Mouse (Mus musculus) kidney, embryonic 14.5 days (tissue): ENCODE results near the gene Cnp. TPM values are rescaled to one million over a fixed set of nuclear protein-coding genes. Genes with fewer than 3 reads are reported as not detected.

Experiments used
- ATAC-seq: fragments of 200-750 bp; cut with Nextera tagmentation; 2 replicates; pipeline ENCODE4 v1.8.0; 2017; ENCODE audit warnings: moderate number of reproducible peaks, mild to moderate bottlenecking, moderate TSS enrichment, moderate library complexity; ENCODE audit not compliant: low FRiP score, low TSS enrichment
- H3K27ac ChIP-seq: fragments of 300-500 bp; sonication (generic); 2 replicates; pipeline ENCODE4 v1.5.1; 2014; ENCODE audit warnings: low read depth, mild to moderate bottlenecking, low read length, moderate library complexity, mixed read lengths
- H3K27me3 ChIP-seq: fragments of 300-500 bp; sonication (generic); 2 replicates; pipeline ENCODE4 v1.6.1; 2014; ENCODE audit warnings: mild to moderate bottlenecking, low read length; ENCODE audit not compliant: control insufficient read depth, insufficient read depth
- H3K36me3 ChIP-seq: fragments of 300-500 bp; sonication (generic); 2 replicates; pipeline ENCODE4 v1.6.1; 2014; ENCODE audit warnings: low read length, mixed read lengths; ENCODE audit not compliant: control insufficient read depth, insufficient read depth
- H3K4me1 ChIP-seq: fragments of 300-500 bp; sonication (generic); 2 replicates; pipeline ENCODE4 v1.6.1; 2014; ENCODE audit warnings: low read length, mixed read lengths; ENCODE audit not compliant: control insufficient read depth, insufficient read depth
- H3K4me2 ChIP-seq: fragments of 300-500 bp; sonication (generic); replicated peaks from 2 replicates; pipeline ENCODE4 v1.6.1; 2014; ENCODE audit warnings: low read depth, mild to moderate bottlenecking, low read length
- H3K4me3 ChIP-seq: fragments of 300-500 bp; sonication (generic); 2 replicates; pipeline ENCODE4 v1.5.1; 2014; ENCODE audit warnings: mild to moderate bottlenecking, low read length
- H3K9ac ChIP-seq: fragments of 300-500 bp; sonication (generic); 2 replicates; pipeline ENCODE4 v1.6.1; 2014; ENCODE audit warnings: low read depth, mild to moderate bottlenecking, low read length, moderate library complexity
- H3K9me3 ChIP-seq: fragments of 300-500 bp; sonication (generic); 2 replicates; pipeline ENCODE4 v1.6.1; 2016; ENCODE audit warnings: low read length; ENCODE audit not compliant: control insufficient read depth
- WGBS: fragments of 180-500 bp; shearing (Covaris S2); extraction: QIAGEN DNeasy Blood & Tissue Kit; methylation state at CpG from one replicate; pipeline ENCODE4 v1.1.7; 2014; 5-methylcytosine and 5-hydroxymethylcytosine counted together
- polyA plus RNA-seq: library from polyadenylated mRNA; unstranded; fragments of >200 nt; fragmentation: Nextera tagmentation; extraction: Ambion mirVana; gene quantifications from 2 replicates; pipeline ENCODE4 v1.2.1, GENCODE M21; 2014

The Cnp gene
- polyA plus RNA-seq, 1 experiment from 2014 or later: 25.0 TPM

DNA sequence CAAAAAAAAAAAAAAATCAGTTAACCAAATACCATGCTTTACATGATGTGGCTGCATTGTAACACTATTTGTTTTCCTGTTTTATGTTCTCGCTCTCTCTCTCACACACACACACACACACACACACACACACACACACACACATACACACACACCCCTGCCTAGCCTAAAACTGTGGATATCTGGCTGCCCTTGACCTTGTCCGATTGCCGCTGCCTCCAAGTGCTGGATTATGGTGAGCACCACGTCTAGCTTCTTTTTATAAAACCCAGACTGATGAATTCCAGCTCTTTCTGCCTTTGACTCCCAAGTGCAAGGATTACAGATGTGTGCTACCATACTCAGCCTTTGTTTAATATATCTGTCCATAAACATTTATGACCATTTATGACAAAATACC lies 42.8 kb downstream of the Cnp start:
- no peak overlapping the region for H3K4me2 ChIP-seq
- no peaks in the 10 kb centered on the region for H3K27me3 ChIP-seq
- no peak overlapping the region for H3K9ac ChIP-seq
- peak overlapping the region; percentile 77 for H3K4me3 ChIP-seq
- H3K9me3 ChIP-seq: no peaks in the 10 kb centered on the region
- 0 out of 2 replicates have a peak, but pooled peaks cover 5% of the 10 kb centered on the region for H3K36me3 ChIP-seq
- H3K27ac ChIP-seq: no peak overlapping the region
- WGBS: 92% methylated on average over 4 of the region's 4 CpGs
- peaks cover 15% of the 10 kb centered on the region for H3K4me1 ChIP-seq
- ATAC-seq: no peak

DNA sequence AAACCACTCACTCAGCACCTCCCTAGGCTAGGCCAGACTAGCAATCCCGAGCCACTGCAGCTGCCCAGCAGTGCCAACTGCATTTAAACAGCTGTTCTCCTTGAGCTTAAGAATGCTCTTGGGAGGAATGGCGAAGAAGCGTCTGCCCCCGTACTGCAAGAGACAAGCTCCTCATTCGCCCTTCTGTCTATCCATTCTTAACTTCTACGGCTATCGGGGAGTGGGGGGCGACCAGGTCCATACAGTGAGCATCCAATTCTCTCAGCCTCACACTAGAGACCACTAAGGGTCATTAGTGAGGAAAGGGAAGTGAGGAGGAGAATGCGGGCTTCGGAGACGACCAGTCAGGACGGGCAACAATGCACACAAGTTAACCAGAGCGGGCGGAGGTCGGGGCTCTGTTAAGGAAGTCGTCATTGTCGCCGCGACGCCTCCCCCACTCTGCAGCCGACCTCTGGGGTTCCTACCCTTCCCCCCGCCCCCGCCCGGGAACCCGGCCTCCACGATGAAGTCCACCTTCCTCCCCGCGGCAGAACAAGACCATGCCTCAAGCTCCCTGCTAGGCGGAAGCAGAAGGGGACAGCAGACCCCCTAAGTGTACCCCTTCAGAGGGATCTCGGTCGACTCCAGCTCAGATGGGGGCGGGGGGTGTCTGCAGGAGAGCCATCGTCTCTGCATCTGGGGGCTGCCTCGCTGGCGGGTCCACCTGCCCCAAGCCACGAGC lies 44.2 kb downstream of the Cnp start, which contains the start of gene Nkiras2:
Gene Nkiras2 (plus strand): TSS at position 484 of the 724 bp plus-strand sequence.
- Histone ChIP-seq H3K4me1 (peaks cover 19% of the 10 kb centered on the region), H3K27ac (peak within 1 kb of the TSS; percentile 92), H3K4me3 (peak within 1 kb of the TSS; percentile 77), H3K9me3 (no peaks in the 10 kb centered on the region), H3K9ac (peak within 1 kb of the TSS; percentile 84), H3K4me2 (peak within 1 kb of the TSS; percentile 88), H3K27me3 (no peaks in the 10 kb centered on the region), H3K36me3 (0 out of 2 replicates have a peak, but pooled peaks cover 5% of the 10 kb centered on the region)
- ATAC-seq: peak; percentile 45
- under 1% methylated on average over 34 of the region's 36 CpGs for WGBS

GRCm38 (mm10) chr11:100619485-100619975 lies 44.8 kb downstream of the Cnp start:
- peak overlapping the region; percentile 92 for H3K27ac ChIP-seq
- no peaks in the 10 kb centered on the region for H3K27me3 ChIP-seq
- H3K9me3 ChIP-seq: no peaks in the 10 kb centered on the region
- WGBS: under 1% methylated on average over 40 of the region's 40 CpGs
- H3K36me3 ChIP-seq: peaks cover 6% of the 10 kb centered on the region; the same call in 1 of the 2 replicates
- peaks cover 23% of the 10 kb centered on the region for H3K4me1 ChIP-seq
- H3K4me2 ChIP-seq: peak overlapping the region; percentile 88
- H3K9ac ChIP-seq: peak overlapping the region; percentile 84
- peak; percentile 96 for ATAC-seq
- H3K4me3 ChIP-seq: peak overlapping the region; percentile 77

DNA sequence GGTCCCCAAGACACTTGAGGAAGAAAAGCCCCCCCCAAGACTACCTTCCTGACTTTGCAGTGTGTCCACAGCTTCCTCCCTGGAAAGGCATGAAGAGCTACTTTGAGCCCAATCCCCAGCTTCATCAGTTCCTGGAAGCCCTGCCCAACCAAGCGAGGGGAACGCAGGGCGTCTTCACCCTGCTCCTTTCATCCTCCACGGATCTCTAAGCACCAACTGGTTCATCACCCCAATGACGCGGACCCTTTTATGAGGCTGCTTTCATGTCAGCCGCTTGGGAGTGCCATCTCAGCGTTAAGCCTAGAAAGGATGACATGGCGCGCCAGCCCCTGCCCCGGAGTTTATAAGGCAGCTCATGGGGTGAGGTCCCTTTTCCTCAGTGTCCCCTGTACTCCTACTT lies 45.3 kb downstream of the Cnp start, which contains the start of gene Dnajc7:
Gene Dnajc7 (minus strand): TSS at position 187 of the 400 bp plus-strand sequence.
- ATAC-seq: no peak
- Histone ChIP-seq H3K4me2 (peak within 1 kb of the TSS; percentile 88), H3K4me3 (peak within 1 kb of the TSS; percentile 77), H3K27ac (peak within 1 kb of the TSS; percentile 92), H3K9me3 (no peaks in the 10 kb centered on the region), H3K4me1 (peaks cover 23% of the 10 kb centered on the region), H3K9ac (peak within 1 kb of the TSS; percentile 84), H3K36me3 (peaks cover 11% of the 10 kb centered on the region; the same call in 1 of the 2 replicates), H3K27me3 (no peaks in the 10 kb centered on the region)
- 1% methylated on average over 11 of the region's 11 CpGs for WGBS

DNA sequence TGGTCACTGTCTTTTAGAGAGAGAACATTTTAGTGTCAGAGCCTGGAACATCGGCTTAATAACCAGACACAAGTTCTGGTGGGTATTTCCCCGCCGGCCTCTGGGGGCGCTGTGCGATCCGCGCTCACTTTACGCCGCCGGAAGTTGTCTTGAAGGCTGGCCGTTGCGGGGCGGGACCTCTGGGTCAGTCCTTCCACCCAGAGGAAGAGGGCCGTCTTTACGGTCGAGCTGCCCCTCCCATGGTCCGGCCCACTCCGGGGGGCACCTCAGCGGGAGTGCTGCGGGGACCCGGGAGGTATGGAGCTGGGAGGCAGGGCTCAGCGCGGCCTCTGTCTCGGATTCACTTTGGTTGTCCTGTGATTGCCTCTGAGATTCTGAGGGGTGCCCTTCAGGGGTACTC lies 48.0 kb downstream of the Cnp start:
- peaks cover 21% of the 10 kb centered on the region; the same call in 1 of the 2 replicates for H3K36me3 ChIP-seq
- no peaks in the 10 kb centered on the region for H3K9me3 ChIP-seq
- ATAC-seq: peak; percentile 81
- H3K4me3 ChIP-seq: peak overlapping the region; percentile 81
- under 1% methylated on average over 24 of the region's 24 CpGs for WGBS
- peak overlapping the region; percentile 75; the same call in 1 of the 2 replicates for H3K27ac ChIP-seq
- H3K4me2 ChIP-seq: peak overlapping the region; percentile 61
- peaks cover 22% of the 10 kb centered on the region for H3K4me1 ChIP-seq
- peak overlapping the region; percentile 83 for H3K9ac ChIP-seq
- H3K27me3 ChIP-seq: no peaks in the 10 kb centered on the region

DNA sequence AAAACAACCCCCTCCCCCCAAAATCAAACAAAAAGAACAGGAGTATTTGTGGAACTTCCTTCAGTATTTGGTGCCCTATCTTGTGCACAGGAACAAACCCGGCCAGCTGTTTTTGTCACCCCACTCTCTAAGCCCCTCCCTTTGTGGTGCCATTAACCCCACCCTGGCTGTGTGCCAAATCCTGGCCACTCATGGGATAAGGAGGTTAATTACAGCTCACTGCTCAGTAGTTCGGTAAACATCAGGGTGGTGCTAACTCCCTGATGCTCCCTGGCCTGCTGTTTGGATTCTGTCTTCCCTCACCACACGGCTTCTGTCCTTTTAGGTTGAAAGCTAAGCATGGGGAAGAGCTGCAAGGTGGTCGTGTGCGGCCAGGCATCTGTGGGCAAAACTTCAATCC lies 49.2 kb downstream of the Cnp start:
- peaks cover 17% of the 10 kb centered on the region for H3K4me1 ChIP-seq
- H3K27ac ChIP-seq: no peak overlapping the region
- no peaks in the 10 kb centered on the region for H3K27me3 ChIP-seq
- peak overlapping the region; percentile 81; the same call in 1 of the 2 replicates for H3K4me3 ChIP-seq
- H3K9me3 ChIP-seq: no peaks in the 10 kb centered on the region
- H3K4me2 ChIP-seq: peak overlapping the region; percentile 61
- 38% methylated on average over 5 of the region's 5 CpGs for WGBS
- peak overlapping the region; percentile 31; the same call in 1 of the 2 replicates for H3K9ac ChIP-seq
- no peak for ATAC-seq
- H3K36me3 ChIP-seq: peaks cover 21% of the 10 kb centered on the region; the same call in 1 of the 2 replicates

DNA sequence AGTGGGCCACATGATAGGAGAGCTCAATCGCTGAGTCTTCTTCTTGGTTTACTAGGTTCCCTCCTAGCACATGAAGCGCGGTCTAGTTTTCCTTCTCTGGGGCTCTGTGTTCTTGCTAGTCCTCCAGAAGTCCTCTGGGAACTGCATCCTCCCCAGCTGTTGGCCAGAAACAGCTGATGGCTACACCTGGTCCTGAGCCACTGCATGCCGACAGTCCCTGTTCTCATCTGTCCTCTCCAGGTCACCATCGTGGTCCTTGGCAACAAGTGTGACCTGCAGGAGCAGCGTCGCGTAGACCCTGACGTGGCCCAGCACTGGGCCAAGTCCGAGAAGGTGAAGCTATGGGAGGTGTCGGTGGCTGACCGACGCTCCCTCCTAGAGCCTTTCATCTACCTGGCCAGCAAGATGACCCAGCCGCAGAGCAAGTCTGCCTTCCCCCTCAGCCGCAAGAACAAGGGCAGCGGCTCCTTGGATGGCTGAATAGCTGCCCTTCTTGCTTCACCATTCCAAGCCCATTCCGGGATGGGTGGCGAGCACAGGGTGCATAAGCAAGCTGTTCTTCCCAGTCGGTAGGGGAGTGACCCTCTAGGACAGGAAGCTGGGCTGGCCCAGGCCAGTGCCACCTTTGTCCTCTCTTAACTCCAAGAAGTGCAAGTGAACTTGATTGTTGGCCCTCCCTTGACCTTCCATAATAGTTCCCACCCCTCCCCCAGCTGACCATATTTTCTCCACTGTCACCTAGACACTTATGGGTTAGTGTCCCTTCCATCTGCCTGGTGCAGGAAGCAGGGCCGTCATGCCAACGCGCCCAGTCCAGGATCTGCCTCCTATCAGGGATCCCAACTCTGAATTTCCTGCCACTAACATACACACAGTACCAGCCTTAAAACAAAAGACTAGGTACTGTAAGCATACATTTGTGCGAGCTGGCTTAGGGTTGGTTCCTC lies 51.3 kb downstream of the Cnp start:
- no peak for ATAC-seq
- Histone ChIP-seq H3K4me3 (no peak overlapping the region), H3K4me2 (no peak overlapping the region), H3K9me3 (no peaks in the 10 kb centered on the region), H3K4me1 (peaks cover 18% of the 10 kb centered on the region), H3K9ac (no peak overlapping the region), H3K36me3 (peaks cover 21% of the 10 kb centered on the region; the same call in 1 of the 2 replicates), H3K27me3 (no peaks in the 10 kb centered on the region), H3K27ac (no peak overlapping the region)
- 90% methylated on average over 23 of the region's 23 CpGs for WGBS

DNA sequence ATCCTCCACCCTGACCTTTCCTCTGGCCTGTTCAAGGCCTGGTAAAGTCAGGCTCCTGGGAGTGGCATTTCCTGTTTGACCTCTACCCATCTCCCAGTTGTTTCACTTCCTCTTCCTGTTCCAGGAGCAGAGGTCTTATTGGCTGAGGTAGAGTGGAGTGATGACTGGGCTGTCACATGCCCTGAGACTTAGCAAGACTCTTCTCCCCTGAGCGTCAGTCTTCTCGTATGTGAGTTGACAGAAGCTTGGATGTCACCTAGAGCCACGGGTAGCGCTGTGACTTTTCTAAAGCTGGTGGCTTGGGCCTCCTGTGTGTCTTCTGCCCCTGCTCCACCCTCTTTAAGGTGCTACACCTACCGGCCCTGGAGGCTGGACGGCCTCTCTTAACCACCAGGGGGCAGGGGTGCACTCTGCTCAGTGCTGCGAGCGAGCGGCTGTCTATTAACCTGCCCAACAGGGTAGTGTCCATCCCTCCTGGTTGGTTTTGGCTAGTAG lies 52.0 kb downstream of the Cnp start:
- no peak overlapping the region for H3K4me2 ChIP-seq
- H3K27me3 ChIP-seq: no peaks in the 10 kb centered on the region
- H3K27ac ChIP-seq: no peak overlapping the region
- no peak overlapping the region for H3K4me3 ChIP-seq
- WGBS: 23% methylated on average over 9 of the region's 9 CpGs
- no peaks in the 10 kb centered on the region for H3K9me3 ChIP-seq
- peaks cover 21% of the 10 kb centered on the region; the same call in 1 of the 2 replicates for H3K36me3 ChIP-seq
- H3K4me1 ChIP-seq: peaks cover 18% of the 10 kb centered on the region
- no peak overlapping the region for H3K9ac ChIP-seq
- ATAC-seq: peak; percentile 40; the same call in 1 of the 2 replicates
